Mouse (Mus musculus) lung, adult 2 months (tissue): ENCODE data around the gene Cdk14.

Source experiments
- CTCF ChIP-seq: fragments of 200-500 bp; IDR thresholded peaks from 2 replicates; pipeline ENCODE4 v1.5.1; 2011; ENCODE audit warnings: mild to moderate bottlenecking, low read length, control low read depth; ENCODE audit not compliant: insufficient read depth
- POLR2A ChIP-seq: fragments of 200-500 bp; IDR thresholded peaks from 2 replicates; pipeline ENCODE4 v1.6.1; 2011; ENCODE audit warnings: low read depth, mild to moderate bottlenecking, control low read depth, low read length, borderline replicate concordance; ENCODE audit errors: extremely low read depth

DNA sequence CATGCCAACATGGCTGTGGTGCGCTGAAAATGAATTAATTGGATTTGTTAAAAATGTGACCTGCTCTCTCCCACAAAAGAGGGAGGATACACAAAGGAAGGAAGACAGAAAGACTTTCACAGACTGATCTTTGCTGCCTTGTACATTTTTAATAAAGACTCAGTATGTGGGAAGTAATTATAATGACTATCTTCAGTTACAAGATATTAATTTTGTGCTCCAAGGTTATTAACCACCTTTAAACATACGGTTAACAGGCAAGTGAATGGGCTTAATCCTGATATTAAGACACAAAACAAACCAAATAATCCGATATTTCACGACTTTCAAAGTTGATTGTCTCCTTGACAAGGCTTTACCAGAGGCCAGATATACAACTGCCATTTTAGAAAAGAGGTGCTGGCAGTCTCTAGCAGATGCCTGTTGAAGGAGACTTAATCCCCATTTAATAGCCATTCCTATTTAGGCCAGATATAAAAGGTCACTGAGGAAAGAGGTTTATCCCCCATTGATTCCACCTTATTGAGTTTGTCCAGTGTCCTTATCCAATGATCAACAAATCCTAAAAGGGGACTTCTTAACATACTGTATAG is 411.9 kb downstream of the Cdk14 start:
- TF ChIP-seq POLR2A (no peak), CTCF (no peak)
